Mouse (Mus musculus) liver, embryonic 16.5 days (tissue): Measurements from ENCODE around the gene Fgf16. TPM values are rescaled to one million over a fixed set of nuclear protein-coding genes. Genes with fewer than 3 reads are reported as not detected.

Experiments used
- ATAC-seq: fragments of 200-750 bp; cut with Nextera tagmentation; 2 replicates; pipeline ENCODE4 v1.8.0; 2017; ENCODE audit warnings: low read depth, mild to moderate bottlenecking, moderate number of reproducible peaks, moderate library complexity
- H3K27ac ChIP-seq: fragments of 300-500 bp; sonication (generic); 2 replicates; pipeline ENCODE4 v1.5.1; 2014; ENCODE audit warnings: mild to moderate bottlenecking, low read length
- H3K27me3 ChIP-seq: fragments of 300-500 bp; sonication (generic); 2 replicates; pipeline ENCODE4 v1.6.1; 2014; ENCODE audit warnings: low read depth, low read length, mixed read lengths; ENCODE audit not compliant: control insufficient read depth, insufficient read depth
- H3K36me3 ChIP-seq: fragments of 300-500 bp; sonication (generic); 2 replicates; pipeline ENCODE4 v1.6.1; 2014; ENCODE audit warnings: mild to moderate bottlenecking; ENCODE audit not compliant: control insufficient read depth, insufficient read depth
- H3K4me1 ChIP-seq: fragments of 300-500 bp; sonication (generic); 2 replicates; pipeline ENCODE4 v1.6.1; 2014; ENCODE audit warnings: low read depth, low read length, mixed read lengths; ENCODE audit not compliant: control insufficient read depth
- H3K4me2 ChIP-seq: fragments of 300-500 bp; sonication (generic); 2 replicates; pipeline ENCODE4 v1.6.1; 2014; ENCODE audit warnings: low read depth, low read length, mixed read lengths
- H3K4me3 ChIP-seq: fragments of 300-500 bp; sonication (generic); 2 replicates; pipeline ENCODE4 v1.5.1; 2014; ENCODE audit warnings: low read depth, mild to moderate bottlenecking, low read length
- H3K9ac ChIP-seq: fragments of 300-500 bp; sonication (generic); 2 replicates; pipeline ENCODE4 v1.6.1; 2014; ENCODE audit warnings: low read depth, low read length
- H3K9me3 ChIP-seq: fragments of 300-500 bp; sonication (generic); replicated peaks from 2 replicates; pipeline ENCODE4 v1.6.1; 2016; ENCODE audit warnings: low read length; ENCODE audit not compliant: control insufficient read depth
- WGBS: fragments of 180-500 bp; shearing (Covaris S2); extraction: QIAGEN DNeasy Blood & Tissue Kit; methylation state at CpG from one replicate; pipeline ENCODE4 v1.1.7; 2014; ENCODE audit not compliant: insufficient replicate concordance; 5-methylcytosine and 5-hydroxymethylcytosine counted together
- polyA plus RNA-seq: library from polyadenylated mRNA; unstranded; fragments of >200 nt; fragmentation: Nextera tagmentation; extraction: Ambion mirVana; gene quantifications from 2 replicates; pipeline ENCODE4 v1.2.1, GENCODE M21; 2015

Fgf16 gene
- not detected in 2 replicates for polyA plus RNA-seq

DNA sequence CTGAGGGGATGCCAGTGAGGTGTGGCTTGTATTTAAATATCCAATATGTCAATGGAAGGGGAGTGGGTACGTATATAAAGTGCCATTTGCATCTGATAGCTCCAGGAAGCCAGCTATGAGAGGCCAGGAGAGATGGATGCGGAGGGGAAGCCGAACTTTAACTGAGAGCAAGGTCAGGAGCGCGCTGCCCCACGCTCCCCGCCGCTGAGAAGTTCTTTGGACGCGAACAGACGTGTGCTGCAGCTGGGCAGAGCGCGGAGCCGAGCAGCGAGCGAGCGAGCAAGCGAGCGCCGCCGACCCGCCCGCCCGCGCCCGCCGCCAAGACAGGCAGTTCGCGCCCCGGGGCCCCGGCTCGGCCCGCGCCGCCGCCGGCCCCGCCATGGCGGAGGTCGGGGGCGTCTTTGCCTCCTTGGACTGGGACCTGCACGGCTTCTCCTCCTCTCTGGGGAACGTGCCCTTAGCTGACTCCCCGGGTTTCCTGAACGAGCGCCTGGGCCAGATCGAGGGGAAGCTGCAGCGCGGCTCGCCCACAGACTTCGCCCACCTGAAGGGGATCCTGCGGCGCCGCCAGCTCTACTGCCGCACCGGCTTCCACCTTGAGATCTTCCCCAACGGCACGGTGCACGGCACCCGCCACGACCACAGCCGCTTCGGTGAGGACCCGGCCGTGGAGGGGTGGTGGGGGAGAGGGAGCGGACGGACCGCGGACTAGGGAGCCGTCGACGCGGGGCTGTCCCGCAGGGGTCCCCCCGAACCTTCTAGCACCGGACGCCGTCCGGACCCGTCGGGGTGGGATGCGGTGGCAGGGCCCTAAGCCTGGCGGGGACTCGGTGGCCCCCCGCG lies at the start of gene Fgf16:
Gene Fgf16 (plus strand): TSS at position 118 of the 843 bp plus-strand sequence.
- peak within 1 kb of the TSS; percentile 46 for H3K4me2 ChIP-seq
- H3K4me3 ChIP-seq, result peak within 1 kb of the TSS; percentile 41
- no peak for ATAC-seq
- H3K27ac ChIP-seq, result no peak within 1 kb of the TSS
- no peaks in the 10 kb centered on the region for H3K4me1 ChIP-seq
- H3K9ac ChIP-seq, result no peak within 1 kb of the TSS
- peaks cover 53% of the 10 kb centered on the region for H3K27me3 ChIP-seq
- 11% methylated on average over 70 of the region's 86 CpGs for WGBS
- H3K36me3 ChIP-seq, result no peaks in the 10 kb centered on the region
- no peaks in the 10 kb centered on the region for H3K9me3 ChIP-seq

- no peaks in the 10 kb centered on the region; the same call in 1 of the 2 replicates for H3K27me3 ChIP-seq
- H3K9me3 ChIP-seq, result no peaks in the 10 kb centered on the region
- no peak overlapping the region for H3K4me2 ChIP-seq
- H3K36me3 ChIP-seq, result no peaks in the 10 kb centered on the region
- no peak overlapping the region for H3K9ac ChIP-seq
- H3K4me3 ChIP-seq, result no peak overlapping the region
- H3K4me1 ChIP-seq, result no peaks in the 10 kb centered on the region
- no peak overlapping the region for H3K27ac ChIP-seq
- 78% methylated on average over 4 of the region's 4 CpGs for WGBS
- no peak for ATAC-seq
These were observed 49.3 kb upstream of the Fgf16 start for GRCm38 (mm10) chrX:105714740-105715139.

GRCm38 (mm10) chrX:105715789-105716321 lies 48.2 kb upstream of the Fgf16 start:
- H3K4me2 ChIP-seq, result no peak overlapping the region
- WGBS, result 69% methylated on average over 7 of the region's 7 CpGs
- no peak overlapping the region for H3K27ac ChIP-seq
- H3K36me3 ChIP-seq, result no peaks in the 10 kb centered on the region
- no peaks in the 10 kb centered on the region; the same call in 1 of the 2 replicates for H3K27me3 ChIP-seq
- H3K4me3 ChIP-seq, result no peak overlapping the region
- H3K9ac ChIP-seq, result no peak overlapping the region
- no peaks in the 10 kb centered on the region for H3K9me3 ChIP-seq
- no peak for ATAC-seq
- no peaks in the 10 kb centered on the region for H3K4me1 ChIP-seq

GRCm38 (mm10) chrX:105718388-105718787 lies 45.7 kb upstream of the Fgf16 start:
- H3K9ac ChIP-seq, result no peak overlapping the region
- no peak for ATAC-seq
- no peak overlapping the region for H3K4me3 ChIP-seq
- no peak overlapping the region for H3K4me2 ChIP-seq
- H3K27me3 ChIP-seq, result peaks cover 2% of the 10 kb centered on the region; the same call in 1 of the 2 replicates
- no peaks in the 10 kb centered on the region for H3K36me3 ChIP-seq
- no peak overlapping the region for H3K27ac ChIP-seq
- H3K4me1 ChIP-seq, result no peaks in the 10 kb centered on the region
- no peaks in the 10 kb centered on the region for H3K9me3 ChIP-seq
- WGBS, result 69% methylated on average over 5 of the region's 5 CpGs

DNA sequence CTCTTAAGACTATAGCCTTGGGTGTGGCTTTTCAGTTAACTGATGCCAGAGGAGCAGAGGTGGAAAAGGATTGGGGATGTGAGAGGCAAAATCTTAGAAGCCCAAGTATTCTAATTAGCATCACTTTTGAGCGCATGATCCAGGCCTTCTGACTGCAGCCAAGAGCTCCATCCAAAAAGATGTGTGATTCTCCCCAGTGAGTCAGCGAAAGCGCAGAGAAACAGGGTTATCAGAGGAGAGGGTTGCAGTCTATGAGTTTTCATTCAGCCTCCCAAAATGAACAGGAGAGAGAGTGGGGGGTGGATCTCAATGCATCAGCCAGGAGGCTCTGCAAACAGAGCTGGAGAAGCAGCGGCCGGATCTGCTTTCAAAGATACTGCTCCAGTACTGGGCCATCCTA lies 45.1 kb upstream of the Fgf16 start:
- H3K36me3 ChIP-seq, result no peaks in the 10 kb centered on the region
- no peaks in the 10 kb centered on the region for H3K4me1 ChIP-seq
- no peak overlapping the region for H3K27ac ChIP-seq
- no peak overlapping the region for H3K9ac ChIP-seq
- no peak for ATAC-seq
- H3K4me2 ChIP-seq, result no peak overlapping the region
- H3K9me3 ChIP-seq, result no peaks in the 10 kb centered on the region
- 63% methylated on average over 5 of the region's 5 CpGs for WGBS
- peaks cover 2% of the 10 kb centered on the region; the same call in 1 of the 2 replicates for H3K27me3 ChIP-seq
- H3K4me3 ChIP-seq, result no peak overlapping the region

DNA sequence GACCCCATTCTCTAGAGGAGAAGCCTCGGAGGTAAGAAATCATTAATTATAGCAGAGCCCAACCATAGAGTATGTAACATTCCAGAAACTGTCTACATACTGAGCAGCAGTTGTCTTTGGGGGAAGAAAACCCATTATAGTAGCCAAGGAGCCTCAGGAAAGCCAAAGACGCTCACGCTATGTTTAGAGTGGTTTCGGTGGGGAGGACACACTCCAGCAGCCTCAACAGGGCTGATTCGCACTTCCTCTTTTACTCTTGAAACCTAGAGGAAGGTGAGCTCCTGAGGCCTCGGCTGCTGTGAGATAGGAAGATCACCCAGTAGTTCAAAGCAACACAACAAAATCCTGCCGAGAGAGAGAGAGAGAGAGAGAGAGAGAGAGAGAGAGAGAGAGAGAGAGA lies 39.9 kb upstream of the Fgf16 start:
- H3K9ac ChIP-seq, result no peak overlapping the region
- H3K4me1 ChIP-seq, result no peaks in the 10 kb centered on the region
- H3K4me2 ChIP-seq, result no peak overlapping the region
- H3K4me3 ChIP-seq, result no peak overlapping the region
- WGBS, result 34% methylated on average over 7 of the region's 7 CpGs
- peaks cover 2% of the 10 kb centered on the region; the same call in 1 of the 2 replicates for H3K27me3 ChIP-seq
- no peaks in the 10 kb centered on the region for H3K36me3 ChIP-seq
- no peak overlapping the region for H3K27ac ChIP-seq
- no peak for ATAC-seq
- no peaks in the 10 kb centered on the region for H3K9me3 ChIP-seq

DNA sequence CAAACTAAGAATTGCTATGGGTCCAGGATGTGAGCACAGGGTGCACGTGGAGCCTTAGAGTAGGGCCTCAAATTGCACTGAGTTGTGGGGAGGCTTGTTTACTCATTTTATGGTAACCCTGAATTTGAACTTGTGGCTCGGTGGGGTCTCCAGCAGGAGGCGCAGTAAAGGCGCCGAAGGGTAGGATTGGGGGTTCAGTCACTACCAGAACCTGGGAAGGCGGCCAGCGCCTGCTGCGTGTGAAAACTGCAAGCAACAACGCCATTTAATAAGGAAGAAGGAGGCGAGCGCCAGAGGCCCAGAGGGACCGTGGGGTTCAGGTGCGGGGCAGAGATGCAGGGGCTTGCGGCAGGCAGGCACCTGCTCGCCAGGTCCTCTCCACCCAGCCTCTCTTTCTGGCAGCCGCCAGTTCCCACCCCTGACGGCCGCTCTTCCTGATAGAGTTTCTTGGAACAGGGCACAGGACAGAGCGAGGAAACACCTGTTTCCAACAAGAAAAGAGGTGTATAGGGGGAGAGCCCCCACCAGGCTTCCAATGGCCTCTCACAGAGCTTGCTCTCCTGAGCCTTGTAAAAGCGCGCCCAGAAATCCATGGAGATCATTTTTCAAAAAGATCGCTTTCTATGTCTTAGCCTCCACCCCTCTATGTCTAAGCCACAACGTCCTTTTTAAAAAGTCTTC lies 1.1 kb upstream of the Fgf16 start:
- Histone ChIP-seq H3K27ac (no peak overlapping the region), H3K36me3 (no peaks in the 10 kb centered on the region), H3K4me3 (no peak overlapping the region), H3K9me3 (no peaks in the 10 kb centered on the region), H3K9ac (no peak overlapping the region), H3K4me1 (no peaks in the 10 kb centered on the region), H3K27me3 (peaks cover 53% of the 10 kb centered on the region), H3K4me2 (0 out of 2 replicates have a peak overlapping the region, but pooled peaks have one; percentile 3)
- 17% methylated on average over 23 of the region's 23 CpGs for WGBS
- no peak for ATAC-seq

DNA sequence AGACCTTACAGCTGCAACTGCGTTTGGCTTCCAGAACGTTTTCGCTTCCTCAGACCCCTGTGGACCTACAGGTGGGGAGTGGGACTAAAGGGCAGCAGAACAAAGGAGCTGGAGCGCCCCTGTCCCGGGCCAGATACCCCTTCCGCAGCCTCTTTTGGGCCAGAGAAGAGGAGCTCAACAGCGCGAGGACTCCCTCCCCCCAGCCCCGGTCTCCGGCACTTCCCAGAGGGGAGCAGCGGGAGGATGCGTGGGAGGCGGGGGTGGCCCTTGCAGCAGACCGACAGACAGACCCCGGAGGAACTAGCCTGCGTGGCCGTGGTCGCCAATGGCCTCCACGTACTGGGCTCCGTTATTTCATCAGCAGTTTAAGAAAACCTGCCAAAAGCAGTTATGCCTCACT lies 467 bp upstream of the Fgf16 start:
- H3K9me3 ChIP-seq, result no peaks in the 10 kb centered on the region
- ATAC-seq, result no peak
- peaks cover 53% of the 10 kb centered on the region for H3K27me3 ChIP-seq
- WGBS, result 12% methylated on average over 20 of the region's 20 CpGs
- no peaks in the 10 kb centered on the region for H3K36me3 ChIP-seq
- H3K9ac ChIP-seq, result no peak overlapping the region
- peak overlapping the region; percentile 46; the same call in 1 of the 2 replicates for H3K4me2 ChIP-seq
- H3K4me1 ChIP-seq, result no peaks in the 10 kb centered on the region
- H3K4me3 ChIP-seq, result peak overlapping the region; percentile 41; the same call in 1 of the 2 replicates
- no peak overlapping the region for H3K27ac ChIP-seq
